11 mouse cellular contexts compared by ENCODE assay signal in genomic region chr4:109576933-109577332, GRCm38 (mm10). TPM values are rescaled to one million over a fixed set of nuclear protein-coding genes. Genes with fewer than 3 reads are reported as not detected.
A peak's percentile ranks its signal among the peaks of the same experiment; 100 is the strongest.
DNase-seq lines count a peak whose midpoint lies in the region; ATAC-seq and TF ChIP-seq lines count a peak whose summit lies in the region.
"Had no signal": no experiment of that assay in that cellular context is flagged by ENCODE, and none has a peak within 500 bp of the region (broad histone marks: within the 10 kb centered on the region; RNA-seq: fewer than 3 reads in every experiment).

No protein-coding gene starts in this region.

- no peaks in the 10 kb centered on the region for H3K36me3 ChIP-seq in heart, embryonic 11.5 days (ENCODE audit: control insufficient read depth, insufficient read depth, low read length)
- H3K36me3 ChIP-seq in lung, embryonic 14.5 days (ENCODE audit: insufficient read depth), result no peaks in the 10 kb centered on the region
- no peaks in the 10 kb centered on the region for H3K36me3 ChIP-seq in splenic B cell, adult 2 months (ENCODE audit: control insufficient read depth, insufficient read depth, low read length, poor library complexity, severe bottlenecking)
- H3K36me3 ChIP-seq: hindbrain, embryonic 15.5 days; limb, embryonic 13.5 days had no signal

- TF ChIP-seq CTCF in lung, embryonic 14.5 days (IDR thresholded peaks at IDR 0.05; ENCODE audit: low read depth), result peak; percentile 44; the same call in 1 of the 2 replicates

- no peak overlapping the region for H3K9ac ChIP-seq in heart, embryonic 11.5 days (ENCODE audit: low read depth, low read length)
- no peak overlapping the region for H3K9ac ChIP-seq in lung, embryonic 14.5 days
- H3K9ac ChIP-seq: hindbrain, embryonic 15.5 days; limb, embryonic 13.5 days had no signal

- DNase-seq in heart, adult 8-10 months (ENCODE audit: low spot score), result peak; percentile 15
- DNase-seq in lung, embryonic 14.5 days, result peak; percentile 47
- DNase-seq in lung, postnatal 4 days, result no peak
- peak; percentile 12 for DNase-seq in brain, adult 2 months (ENCODE audit: low read depth, low spot score)
- DNase-seq in splenic B cell, adult 2 months (ENCODE audit: low read depth, low spot score), result peak; percentile 41
- no peak for DNase-seq in embryo, embryonic 11 days
- DNase-seq: adrenal gland, postnatal 25 days had no signal

- H3K27me3 ChIP-seq in heart, embryonic 11.5 days (ENCODE audit: control insufficient read depth, insufficient read depth, low read length), result no peaks in the 10 kb centered on the region
- no peaks in the 10 kb centered on the region for H3K27me3 ChIP-seq in lung, embryonic 14.5 days (ENCODE audit: insufficient read depth, low read length)
- H3K27me3 ChIP-seq in splenic B cell, adult 2 months (ENCODE audit: control insufficient read depth, insufficient read depth, low read length, poor library complexity, severe bottlenecking), result no peaks in the 10 kb centered on the region; the same call in 1 of the 2 replicates
- H3K27me3 ChIP-seq: hindbrain, embryonic 15.5 days; limb, embryonic 13.5 days had no signal

- no peaks in the 10 kb centered on the region for H3K9me3 ChIP-seq in heart, embryonic 11.5 days (replicated peaks; ENCODE audit: control insufficient read depth, low read length)
- H3K9me3 ChIP-seq in lung, embryonic 14.5 days (ENCODE audit: low read depth, low read length), result no peaks in the 10 kb centered on the region
- H3K9me3 ChIP-seq: hindbrain, embryonic 15.5 days; limb, embryonic 13.5 days had no signal

- no peak overlapping the region for H3K4me2 ChIP-seq in heart, embryonic 11.5 days
- H3K4me2 ChIP-seq in lung, embryonic 14.5 days, result no peak overlapping the region
- H3K4me2 ChIP-seq: hindbrain, embryonic 15.5 days; limb, embryonic 13.5 days had no signal

- 68% methylated on average over 5 of the region's 5 CpGs for WGBS in heart, embryonic 11.5 days (ENCODE audit: insufficient replicate concordance)
- WGBS in lung, embryonic 14.5 days, result 66% methylated on average over 5 of the region's 5 CpGs

- H3K27ac ChIP-seq in heart, embryonic 11.5 days (ENCODE audit: low read depth, low read length), result no peak overlapping the region
- H3K27ac ChIP-seq in lung, embryonic 14.5 days (ENCODE audit: low read depth), result no peak overlapping the region
- H3K27ac ChIP-seq: hindbrain, embryonic 15.5 days; limb, embryonic 13.5 days had no signal

- no peak overlapping the region for H3K4me3 ChIP-seq in heart, embryonic 11.5 days (ENCODE audit: low read depth, low read length)
- no peak overlapping the region for H3K4me3 ChIP-seq in lung, embryonic 14.5 days (ENCODE audit: low read depth, low read length)
- H3K4me3 ChIP-seq: hindbrain, embryonic 15.5 days; limb, embryonic 13.5 days had no signal

- ATAC-seq in heart, embryonic 11.5 days (replicated peaks; ENCODE audit: insufficient number of reproducible peaks, low FRiP score, low TSS enrichment), result no peak
- ATAC-seq in lung, embryonic 14.5 days (ENCODE audit: insufficient read depth), result no peak

- no peaks in the 10 kb centered on the region for H3K4me1 ChIP-seq in heart, embryonic 11.5 days (ENCODE audit: control insufficient read depth, insufficient read depth, low read length)
- H3K4me1 ChIP-seq in lung, embryonic 14.5 days (ENCODE audit: insufficient read depth), result no peaks in the 10 kb centered on the region
- H3K4me1 ChIP-seq: hindbrain, embryonic 15.5 days had no signal

RNA-seq across cellular contexts. Expression of gene 4930522H14Rik, which starts 45.8 kb away (rescaled TPM):
- not detected for total RNA-seq in heart, adult 8-10 months (2022)
- not detected in 2 replicates for polyA plus RNA-seq in heart, embryonic 11.5 days (2014; fragmentation: Nextera tagmentation; extraction: Ambion mirVana)
- polyA plus RNA-seq in lung, embryonic 14.5 days (2014; fragmentation: Nextera tagmentation; extraction: Ambion mirVana), result not detected in 2 replicates
- total RNA-seq: adrenal gland, postnatal 25 days had no signal
- polyA plus RNA-seq: hindbrain, embryonic 15.5 days; limb, embryonic 13.5 days; neural tube, embryonic 11.5 days had no signal

Comparison
In these comparisons a context has a peak if more than half of its experiments do, and no peak if none do; other contexts are left out.
1. DNase-seq: peak in heart, adult 8-10 months (single experiment), lung, embryonic 14.5 days (single experiment), brain, adult 2 months (single experiment) and splenic B cell, adult 2 months (single experiment); none in lung, postnatal 4 days (0 of 2) and embryo, embryonic 11 days (single experiment).